Mouse (Mus musculus): ENCODE measurements around the gene Myoc. TPM values are rescaled to one million over a fixed set of nuclear protein-coding genes. Genes with fewer than 3 reads are reported as not detected.

Myoc gene
- polyA plus RNA-seq, 1 experiment from 2014 or later, result not detected

GRCm38 (mm10) chr1:162658119-162658518 is 19.2 kb downstream of the Myoc start, which contains the start of gene Myocos:
TSS of gene Myocos (minus strand) at chr1:162658219.
- H3K9me3 ChIP-seq (ENCODE audit: control insufficient read depth, low read length), result no peaks in the 10 kb centered on the region
- ATAC-seq (ENCODE audit: low FRiP score, low TSS enrichment), result no peak
- TF ChIP-seq CTCF (IDR thresholded peaks at IDR 0.05; ENCODE audit: low read depth) (no peak), EP300 (optimal IDR thresholded peaks at IDR 0.05) (no peak)
- H3K27me3 ChIP-seq (ENCODE audit: control insufficient read depth, insufficient read depth, low read length), result no peaks in the 10 kb centered on the region
- DNase-seq (ENCODE audit: low spot score), result no peak
- H3K4me1 ChIP-seq (replicated peaks; ENCODE audit: control insufficient read depth, insufficient read depth), result no peaks in the 10 kb centered on the region
- 92% methylated on average over 7 of the region's 7 CpGs for WGBS
- H3K27ac ChIP-seq (replicated peaks), result no peak within 1 kb of the TSS
- H3K4me3 ChIP-seq (ENCODE audit: low read depth, low read length), result no peak within 1 kb of the TSS
- H3K9ac ChIP-seq (ENCODE audit: low read length), result no peak within 1 kb of the TSS
- H3K4me2 ChIP-seq (replicated peaks; ENCODE audit: low read depth), result no peak within 1 kb of the TSS
- H3K36me3 ChIP-seq (ENCODE audit: control insufficient read depth, insufficient read depth, low read length), result no peaks in the 10 kb centered on the region

- TF ChIP-seq CTCF (IDR thresholded peaks at IDR 0.05; ENCODE audit: low read depth), result no peak
- no peak for TF ChIP-seq EP300 (optimal IDR thresholded peaks at IDR 0.05)
- H3K9ac ChIP-seq (ENCODE audit: low read length), result no peak overlapping the region
- no peak for DNase-seq (ENCODE audit: low spot score)
- no peak overlapping the region for H3K4me3 ChIP-seq (ENCODE audit: low read depth, low read length)
- no peak for ATAC-seq (ENCODE audit: low FRiP score, low TSS enrichment)
- H3K36me3 ChIP-seq (ENCODE audit: control insufficient read depth, insufficient read depth, low read length), result no peaks in the 10 kb centered on the region
- 72% methylated on average over 11 of the region's 11 CpGs for WGBS
- no peaks in the 10 kb centered on the region for H3K9me3 ChIP-seq (ENCODE audit: control insufficient read depth, low read length)
- no peaks in the 10 kb centered on the region for H3K4me1 ChIP-seq (replicated peaks; ENCODE audit: control insufficient read depth, insufficient read depth)
- H3K27ac ChIP-seq (replicated peaks), result no peak overlapping the region
- no peak overlapping the region for H3K4me2 ChIP-seq (replicated peaks; ENCODE audit: low read depth)
- H3K27me3 ChIP-seq (ENCODE audit: control insufficient read depth, insufficient read depth, low read length), result no peaks in the 10 kb centered on the region
Measured at GRCm38 (mm10) chr1:162660276-162660860, 21.4 kb downstream of the Myoc start.

DNA sequence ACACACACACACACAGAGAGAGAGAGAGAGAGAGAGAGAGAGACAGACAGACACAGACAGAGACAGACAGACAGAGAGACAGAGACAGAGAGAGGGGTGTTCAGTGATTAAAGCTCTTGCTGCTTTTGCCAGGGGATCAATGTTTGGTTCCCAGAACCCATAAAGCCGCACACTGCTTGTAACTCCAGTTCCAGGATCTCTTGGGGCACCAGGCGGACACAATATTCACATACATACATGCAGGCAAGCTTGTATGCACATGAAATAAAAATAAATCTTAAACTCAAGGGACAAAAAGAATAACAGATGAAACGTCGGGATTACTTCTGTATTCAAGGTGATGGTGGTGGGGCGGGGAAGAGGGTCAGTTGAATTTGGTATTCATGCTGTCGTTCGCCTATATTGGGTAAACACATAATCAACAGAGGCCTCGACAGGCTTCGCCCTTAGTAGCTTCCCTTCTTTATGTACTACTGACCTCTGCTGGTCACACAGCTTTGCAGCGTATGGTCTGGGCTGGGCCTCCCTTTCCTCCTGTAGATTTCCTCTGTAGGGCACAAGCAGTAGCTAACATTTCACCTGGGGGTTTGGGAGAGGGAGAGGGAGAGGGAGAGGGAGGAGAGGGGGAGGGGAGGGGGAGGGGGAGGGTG is 26.0 kb downstream of the Myoc start:
- H3K27me3 ChIP-seq (ENCODE audit: control insufficient read depth, insufficient read depth, low read length), result no peaks in the 10 kb centered on the region
- TF ChIP-seq CTCF (IDR thresholded peaks at IDR 0.05; ENCODE audit: low read depth) (peak; percentile 94), EP300 (optimal IDR thresholded peaks at IDR 0.05) (no peak)
- 12% methylated on average over 10 of the region's 10 CpGs for WGBS
- ATAC-seq (ENCODE audit: low FRiP score, low TSS enrichment) (peak; percentile 97), DNase-seq (ENCODE audit: low spot score) (peak; percentile 78)
- H3K36me3 ChIP-seq (ENCODE audit: control insufficient read depth, insufficient read depth, low read length), result no peaks in the 10 kb centered on the region
- H3K4me1 ChIP-seq (replicated peaks; ENCODE audit: control insufficient read depth, insufficient read depth), result no peaks in the 10 kb centered on the region
- no peak overlapping the region for H3K27ac ChIP-seq (replicated peaks)
- H3K4me2 ChIP-seq (replicated peaks; ENCODE audit: low read depth), result no peak overlapping the region
- H3K9me3 ChIP-seq (ENCODE audit: control insufficient read depth, low read length), result no peaks in the 10 kb centered on the region
- no peak overlapping the region for H3K9ac ChIP-seq (ENCODE audit: low read length)
- H3K4me3 ChIP-seq (ENCODE audit: low read depth, low read length), result no peak overlapping the region

DNA sequence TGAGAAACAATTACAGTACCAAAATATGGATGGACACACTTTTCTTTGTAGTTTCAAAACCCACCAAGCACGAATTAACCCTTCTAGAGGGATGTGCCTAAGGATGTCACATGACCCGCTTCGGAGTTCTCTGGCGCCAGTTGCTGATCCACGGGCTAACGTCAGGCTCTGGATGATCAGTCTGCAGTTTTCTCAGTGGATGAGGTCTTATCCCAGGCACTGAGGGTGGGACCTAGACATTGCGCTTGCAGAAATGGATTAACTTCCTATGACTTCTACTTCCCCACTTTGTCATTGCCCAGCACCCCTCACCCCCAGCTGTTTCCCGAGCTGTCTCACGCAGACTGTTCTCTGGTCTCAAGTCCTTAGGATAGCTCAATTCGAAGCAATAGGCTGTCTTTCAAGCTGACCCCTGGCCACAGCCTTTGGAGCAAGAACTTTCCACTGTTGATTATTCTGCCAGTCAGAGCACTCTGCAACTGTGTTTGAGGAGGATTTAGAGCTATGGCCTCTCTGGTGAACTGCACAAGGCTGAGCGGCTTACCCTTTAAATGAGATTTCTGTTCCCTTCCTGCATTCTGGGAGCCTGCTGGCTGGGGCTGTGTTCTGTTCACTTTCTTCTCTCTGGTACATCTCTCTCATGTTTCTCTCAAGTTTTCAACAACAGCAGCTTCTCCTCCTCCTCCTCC is 26.7 kb downstream of the Myoc start:
- Histone ChIP-seq H3K4me2 (replicated peaks; ENCODE audit: low read depth) (peak overlapping the region; percentile 54), H3K36me3 (ENCODE audit: control insufficient read depth, insufficient read depth, low read length) (no peaks in the 10 kb centered on the region), H3K4me3 (ENCODE audit: low read depth, low read length) (peak overlapping the region; percentile 23), H3K27me3 (ENCODE audit: control insufficient read depth, insufficient read depth, low read length) (no peaks in the 10 kb centered on the region), H3K4me1 (replicated peaks; ENCODE audit: control insufficient read depth, insufficient read depth) (no peaks in the 10 kb centered on the region), H3K9ac (ENCODE audit: low read length) (peak overlapping the region; percentile 43; the same call in 1 of the 2 replicates), H3K9me3 (ENCODE audit: control insufficient read depth, low read length) (no peaks in the 10 kb centered on the region), H3K27ac (replicated peaks) (no peak overlapping the region)
- TF ChIP-seq EP300 (optimal IDR thresholded peaks at IDR 0.05), result no peak
- TF ChIP-seq CTCF (IDR thresholded peaks at IDR 0.05; ENCODE audit: low read depth), result no peak
- DNase-seq (ENCODE audit: low spot score) (no peak), ATAC-seq (ENCODE audit: low FRiP score, low TSS enrichment) (peak; percentile 79)
- under 1% methylated on average over 11 of the region's 11 CpGs for WGBS

DNA sequence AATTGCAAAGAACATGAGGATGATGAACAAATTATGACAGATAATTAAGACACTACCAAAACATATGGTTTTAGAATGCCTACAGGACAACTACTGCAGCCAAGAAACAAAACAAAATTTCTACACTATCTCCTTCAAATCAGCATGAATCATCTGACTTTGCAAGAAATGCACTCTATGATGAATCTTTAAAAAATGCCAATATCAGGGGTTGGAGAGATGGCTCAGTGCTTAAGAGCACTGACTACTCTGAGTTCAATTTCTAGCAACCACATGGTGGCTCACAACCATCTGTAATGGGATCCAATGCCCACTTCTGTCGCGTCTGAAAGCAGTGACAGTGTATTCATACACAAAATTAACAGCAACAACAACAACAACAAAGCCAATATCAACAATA is 54.8 kb downstream of the Myoc start:
- no peak overlapping the region for H3K9ac ChIP-seq (ENCODE audit: low read length)
- no peak for TF ChIP-seq EP300 (optimal IDR thresholded peaks at IDR 0.05)
- TF ChIP-seq CTCF (IDR thresholded peaks at IDR 0.05; ENCODE audit: low read depth), result no peak
- H3K9me3 ChIP-seq (ENCODE audit: control insufficient read depth, low read length), result no peaks in the 10 kb centered on the region
- ATAC-seq (ENCODE audit: low FRiP score, low TSS enrichment) (no peak), DNase-seq (ENCODE audit: low spot score) (no peak)
- no peak overlapping the region for H3K4me2 ChIP-seq (replicated peaks; ENCODE audit: low read depth)
- WGBS, result 85% methylated on average over 2 of the region's 2 CpGs
- H3K36me3 ChIP-seq (ENCODE audit: control insufficient read depth, insufficient read depth, low read length), result peaks cover 30% of the 10 kb centered on the region
- no peaks in the 10 kb centered on the region for H3K4me1 ChIP-seq (replicated peaks; ENCODE audit: control insufficient read depth, insufficient read depth)
- H3K27ac ChIP-seq (replicated peaks), result no peak overlapping the region
- H3K27me3 ChIP-seq (ENCODE audit: control insufficient read depth, insufficient read depth, low read length), result no peaks in the 10 kb centered on the region
- no peak overlapping the region for H3K4me3 ChIP-seq (ENCODE audit: low read depth, low read length)

- H3K4me3 ChIP-seq (ENCODE audit: low read depth, low read length), result no peak overlapping the region
- no peak overlapping the region for H3K9ac ChIP-seq (ENCODE audit: low read length)
- no peaks in the 10 kb centered on the region for H3K9me3 ChIP-seq (ENCODE audit: control insufficient read depth, low read length)
- no peak overlapping the region for H3K27ac ChIP-seq (replicated peaks)
- DNase-seq (ENCODE audit: low spot score) (no peak), ATAC-seq (ENCODE audit: low FRiP score, low TSS enrichment) (no peak)
- H3K36me3 ChIP-seq (ENCODE audit: control insufficient read depth, insufficient read depth, low read length), result peaks cover 28% of the 10 kb centered on the region
- no peak overlapping the region for H3K4me2 ChIP-seq (replicated peaks; ENCODE audit: low read depth)
- no peak for TF ChIP-seq CTCF (IDR thresholded peaks at IDR 0.05; ENCODE audit: low read depth)
- no peak for TF ChIP-seq EP300 (optimal IDR thresholded peaks at IDR 0.05)
- H3K4me1 ChIP-seq (replicated peaks; ENCODE audit: control insufficient read depth, insufficient read depth), result no peaks in the 10 kb centered on the region
- no peaks in the 10 kb centered on the region for H3K27me3 ChIP-seq (ENCODE audit: control insufficient read depth, insufficient read depth, low read length)
- 89% methylated on average over 6 of the region's 6 CpGs for WGBS
Measured at GRCm38 (mm10) chr1:162697866-162698265, 58.9 kb downstream of the Myoc start.

Small RNA genes lying within 50 kb of the gene (microRNA-seq; reads per million reads assigned to microRNA genes)
- not detected for gene Gm27616

Other genes starting within 250 kb of the Myoc start
- 2.1 and 2.6 TPM in 2 replicates for gene Dnm3, start 161.1 kb upstream of the Myoc start, polyA plus RNA-seq (2015; fragmentation: Nextera tagmentation; extraction: Ambion mirVana)
- 9.0 and 9.1 TPM in 2 replicates for gene Mettl13, start 90.6 kb upstream of the Myoc start, polyA plus RNA-seq (2015; fragmentation: Nextera tagmentation; extraction: Ambion mirVana)
- gene Vamp4, start 68.6 kb upstream of the Myoc start, polyA plus RNA-seq (2015; fragmentation: Nextera tagmentation; extraction: Ambion mirVana), result 32.9 and 33.1 TPM in 2 replicates
- not detected in 2 replicates for gene Myocos, start 19.1 kb downstream of the Myoc start, polyA plus RNA-seq (2015; fragmentation: Nextera tagmentation; extraction: Ambion mirVana)
- 58.3 and 66.3 TPM in 2 replicates for gene Prrc2c, start 101.4 kb downstream of the Myoc start, polyA plus RNA-seq (2015; fragmentation: Nextera tagmentation; extraction: Ambion mirVana)
- 0.51 and 0.62 TPM in 2 replicates for gene Fmo4, start 174.8 kb downstream of the Myoc start, polyA plus RNA-seq (2015; fragmentation: Nextera tagmentation; extraction: Ambion mirVana)
- 14.7 and 18.3 TPM in 2 replicates for gene Fmo1, start 227.5 kb downstream of the Myoc start, polyA plus RNA-seq (2015; fragmentation: Nextera tagmentation; extraction: Ambion mirVana)

All from stomach, postnatal 0 days (tissue).